Mouse (Mus musculus) ovary, postnatal 36 days (tissue): ENCODE data around the gene Acox1.

ENCODE experiments used
- DNase-seq: peaks from one replicate; pipeline ENCODE4 v3.0.0; 2022; ENCODE audit warnings: low spot score, mixed read lengths

Gene Acox1

DNA sequence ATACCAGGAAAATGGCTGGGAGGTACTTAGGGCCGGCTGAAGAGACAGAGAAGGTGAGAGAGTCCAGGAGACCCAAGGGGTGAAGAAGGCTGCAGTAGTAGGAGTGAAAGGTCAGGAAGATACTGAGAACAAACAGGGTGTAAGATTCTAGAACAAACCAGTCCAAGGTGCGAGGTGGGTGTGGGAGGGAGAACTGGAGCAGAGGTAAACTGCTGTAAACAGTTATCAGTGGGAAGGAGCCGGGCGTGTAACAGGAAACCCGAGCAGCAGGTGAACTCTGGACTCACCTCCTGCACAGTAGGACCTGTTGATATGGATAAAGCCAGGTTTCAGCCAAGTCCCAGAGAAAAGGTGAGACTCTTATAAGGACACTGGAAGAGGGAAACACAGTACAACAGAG lies 11.9 kb upstream of the Acox1 start:
- no peak for DNase-seq

DNA sequence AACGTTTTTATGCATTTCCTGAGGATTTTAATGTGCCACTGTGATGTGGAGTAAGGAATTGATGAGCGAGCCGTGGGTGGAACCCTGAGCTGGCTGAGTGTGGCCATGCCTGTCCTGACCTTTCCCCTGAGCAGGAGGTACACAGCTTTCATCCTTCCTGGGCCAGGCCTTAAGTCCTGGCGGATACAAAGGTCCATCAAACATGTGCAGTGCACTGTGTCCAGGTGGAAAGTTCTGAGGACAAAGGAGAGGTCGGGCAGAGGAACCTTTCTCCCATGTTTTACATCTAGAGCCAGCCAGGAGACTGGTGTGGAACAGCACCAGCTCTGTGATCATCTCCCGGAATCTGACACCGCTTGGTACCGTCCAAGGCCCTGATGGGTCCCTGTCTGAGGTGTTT lies 10.4 kb upstream of the Acox1 start:
- DNase-seq: no peak

DNA sequence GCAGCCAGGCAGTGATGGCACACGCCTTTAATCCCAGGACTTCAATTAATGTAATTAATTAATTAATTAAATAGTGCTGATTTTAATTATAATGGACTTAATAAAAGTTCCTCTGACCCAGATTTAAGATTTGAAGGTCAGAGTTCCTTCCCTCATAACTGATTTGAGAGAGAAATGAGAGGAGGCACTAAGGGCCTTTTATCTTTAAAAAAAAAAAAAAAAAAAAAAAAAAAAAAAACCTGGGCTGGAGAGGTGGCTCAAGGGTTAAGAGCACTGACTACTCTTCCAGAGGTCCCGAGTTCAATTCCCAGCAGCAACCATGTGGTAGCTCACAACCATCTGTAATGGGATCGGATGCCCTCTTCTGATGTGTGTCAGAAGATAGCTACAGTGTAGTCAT lies 9.8 kb upstream of the Acox1 start:
- no peak for DNase-seq

DNA sequence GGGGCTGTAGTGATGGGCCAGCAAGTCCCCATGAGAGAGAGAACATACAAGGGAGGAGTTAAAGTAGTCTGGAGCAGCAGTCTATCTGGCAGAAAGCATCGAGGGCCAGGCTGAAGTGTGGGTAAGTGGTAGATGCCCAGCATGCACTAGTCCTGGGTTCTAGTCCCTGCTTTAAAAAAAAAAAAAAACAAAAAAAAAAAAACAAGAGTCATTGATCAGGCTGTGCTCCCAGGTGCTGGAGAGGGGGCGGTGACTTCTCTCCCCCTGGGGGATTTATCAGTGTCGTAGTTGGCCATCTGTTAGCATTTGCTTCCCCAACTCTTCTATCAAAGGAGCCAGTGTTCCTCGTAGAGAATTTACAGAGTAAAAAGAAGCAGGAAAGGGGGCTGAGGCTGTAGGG lies 7.8 kb upstream of the Acox1 start:
- no peak for DNase-seq

DNA sequence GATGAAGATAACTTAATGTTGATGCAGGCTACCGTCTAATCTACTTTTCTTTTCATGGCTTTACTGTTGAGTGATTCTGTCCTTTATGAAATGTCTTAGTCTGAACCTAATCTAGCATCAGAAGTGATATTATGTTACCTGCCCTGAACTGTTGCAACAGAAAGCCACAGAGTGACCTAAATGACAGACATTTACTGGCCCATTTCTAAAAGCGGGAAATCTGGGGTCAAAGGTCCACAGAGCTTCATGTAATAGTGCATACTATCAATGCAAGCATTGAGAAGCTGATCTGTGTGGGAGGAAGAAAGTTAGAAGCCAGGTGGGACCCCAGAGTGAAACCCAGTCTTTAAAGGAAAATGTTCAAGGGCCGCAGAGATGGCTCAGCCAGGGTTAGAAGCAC lies 4.3 kb upstream of the Acox1 start:
- DNase-seq: no peak

DNA sequence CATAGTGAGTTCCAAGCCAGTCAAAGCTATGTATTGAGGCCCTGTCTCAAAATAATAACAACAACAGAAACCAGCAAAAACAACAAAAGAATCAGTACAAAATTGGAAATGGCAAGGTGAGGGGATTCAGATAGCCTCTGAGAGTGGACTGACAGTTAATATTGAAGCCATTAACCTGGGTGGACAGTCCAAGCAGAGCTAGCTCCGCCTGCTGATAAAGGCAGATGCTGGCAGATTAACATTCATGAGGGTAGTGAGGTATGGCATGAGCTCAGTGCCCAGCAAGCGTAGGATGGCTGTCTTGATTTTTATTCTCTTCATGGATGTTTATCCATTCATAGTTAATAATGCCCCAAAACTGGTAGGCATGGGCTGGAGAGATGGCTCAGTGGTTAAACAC lies 2.3 kb upstream of the Acox1 start:
- no peak for DNase-seq

DNA sequence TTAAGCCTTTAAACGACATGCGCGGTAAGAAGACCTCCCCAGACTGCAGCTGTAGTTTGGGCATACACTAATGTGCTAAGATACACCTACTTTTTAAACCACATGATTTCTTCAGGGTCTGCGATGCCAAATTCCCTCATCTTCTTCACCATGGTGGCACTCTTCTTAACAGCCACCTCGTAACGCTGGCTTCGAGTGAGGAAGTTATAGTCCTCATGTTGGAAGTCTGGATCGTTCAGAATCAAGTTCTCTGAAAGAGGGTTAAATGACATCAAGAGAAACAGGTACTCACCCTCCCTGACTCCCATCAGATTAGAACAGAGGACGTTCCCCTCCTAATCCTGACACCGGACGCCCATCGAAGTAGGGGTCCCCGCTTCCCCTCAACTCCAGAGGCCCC lies 713 bp downstream of the Acox1 start:
- no peak for DNase-seq

DNA sequence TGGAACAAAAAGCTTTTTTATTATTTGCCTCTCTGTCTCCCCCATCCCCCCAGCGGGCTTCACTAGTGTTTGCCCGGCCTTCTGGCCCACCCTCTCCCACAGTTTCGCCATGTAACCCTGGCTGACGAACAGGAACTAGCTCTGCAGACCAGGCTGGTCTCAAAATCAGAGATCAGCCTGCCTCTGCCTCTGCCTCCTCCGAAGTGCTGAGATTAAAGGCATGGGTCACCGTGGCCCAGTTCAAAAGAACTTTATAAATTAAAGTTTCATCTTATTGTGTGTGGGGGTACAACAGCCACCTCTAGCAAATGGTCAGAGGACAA lies 1.3 kb downstream of the Acox1 start:
- no peak for DNase-seq

DNA sequence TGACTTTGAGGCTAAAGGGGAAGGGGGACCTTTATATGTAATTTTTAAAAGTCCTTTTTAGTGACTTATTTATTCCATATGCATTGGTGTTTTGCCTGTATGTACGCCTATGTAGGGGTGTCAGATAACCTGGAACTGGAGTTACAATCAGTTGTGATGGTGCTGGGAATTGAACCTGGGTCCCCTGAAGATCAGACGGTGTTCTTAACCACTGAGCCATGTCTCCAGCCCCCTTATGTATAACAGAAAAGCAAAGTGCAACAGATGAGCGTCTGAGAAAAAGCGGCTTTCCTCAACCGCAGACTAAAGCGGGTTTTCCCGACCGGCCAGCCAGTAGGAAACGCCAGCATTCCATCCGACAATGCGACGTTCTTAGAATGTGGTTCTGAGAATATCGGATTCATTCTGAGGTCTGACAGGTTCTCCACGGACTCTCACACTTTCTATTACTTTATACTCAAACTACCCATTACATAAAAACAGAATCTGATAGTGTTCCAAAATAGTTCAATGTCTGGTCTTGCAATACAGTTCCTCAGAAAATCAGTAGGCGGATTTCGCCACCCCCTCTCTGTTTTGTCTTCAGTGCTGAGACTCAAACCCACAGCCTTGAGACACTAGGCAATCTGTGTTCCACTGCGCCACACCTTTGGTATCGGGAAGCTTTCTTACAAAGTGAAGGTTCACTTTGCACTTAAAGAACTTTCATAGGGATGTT lies 1.8 kb downstream of the Acox1 start:
- no peak for DNase-seq

DNA sequence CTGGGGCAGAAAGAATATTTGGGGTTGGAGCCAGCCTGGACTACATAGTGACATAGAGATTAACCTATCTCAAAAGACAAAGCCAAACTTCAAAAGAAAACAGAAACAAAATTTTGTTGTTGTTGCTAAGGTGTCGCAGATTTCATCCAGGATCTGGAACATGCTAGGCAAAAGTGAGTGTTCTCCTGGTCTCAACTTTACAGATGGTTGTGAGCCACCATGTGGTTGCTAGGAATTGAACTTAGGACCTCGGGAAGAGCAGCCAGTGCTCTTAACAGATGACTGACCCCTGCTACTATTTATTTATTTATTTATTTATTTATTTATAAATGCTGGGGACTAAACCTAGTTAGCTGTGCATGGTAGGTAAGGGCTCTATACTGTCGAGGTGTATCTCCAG lies 2.5 kb downstream of the Acox1 start:
- DNase-seq: no peak

DNA sequence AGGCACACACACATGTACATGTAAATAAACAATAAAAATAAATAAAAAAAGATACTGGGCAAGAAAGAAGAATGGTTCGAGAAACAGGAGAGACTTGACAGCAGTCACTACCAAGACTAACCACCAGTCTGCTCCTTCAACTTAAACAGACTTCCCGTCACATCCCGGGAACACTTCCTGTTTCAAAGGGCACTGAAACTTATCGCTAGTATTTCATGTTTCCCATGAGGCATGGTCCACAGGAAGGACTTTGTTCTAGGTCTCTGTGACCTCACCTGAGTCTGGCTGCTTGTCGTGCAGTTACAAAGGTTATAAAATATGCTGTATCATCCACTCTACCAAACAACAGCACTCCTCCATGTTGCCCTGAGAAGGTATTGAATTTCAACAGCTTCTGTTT lies 3.6 kb downstream of the Acox1 start:
- no peak for DNase-seq

DNA sequence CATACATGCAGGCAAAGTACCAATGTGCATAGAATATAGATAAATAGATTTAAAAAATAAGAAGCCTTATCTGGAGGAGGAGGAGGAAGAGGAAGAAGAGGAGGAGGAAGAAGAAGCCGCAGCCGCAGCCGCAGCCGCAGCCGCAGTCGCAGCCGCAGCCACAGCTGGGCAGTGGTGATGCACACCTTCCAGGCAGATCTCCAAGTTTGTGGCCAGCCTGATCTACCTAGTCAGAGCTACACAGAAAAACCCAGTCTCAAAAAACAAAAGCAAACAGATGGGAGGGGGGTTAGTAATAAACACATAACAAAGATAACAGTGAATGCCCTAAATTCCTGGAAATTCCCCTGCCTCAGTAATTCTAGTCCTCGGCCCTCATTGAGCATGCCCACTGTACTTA lies 4.2 kb downstream of the Acox1 start:
- DNase-seq: no peak

DNA sequence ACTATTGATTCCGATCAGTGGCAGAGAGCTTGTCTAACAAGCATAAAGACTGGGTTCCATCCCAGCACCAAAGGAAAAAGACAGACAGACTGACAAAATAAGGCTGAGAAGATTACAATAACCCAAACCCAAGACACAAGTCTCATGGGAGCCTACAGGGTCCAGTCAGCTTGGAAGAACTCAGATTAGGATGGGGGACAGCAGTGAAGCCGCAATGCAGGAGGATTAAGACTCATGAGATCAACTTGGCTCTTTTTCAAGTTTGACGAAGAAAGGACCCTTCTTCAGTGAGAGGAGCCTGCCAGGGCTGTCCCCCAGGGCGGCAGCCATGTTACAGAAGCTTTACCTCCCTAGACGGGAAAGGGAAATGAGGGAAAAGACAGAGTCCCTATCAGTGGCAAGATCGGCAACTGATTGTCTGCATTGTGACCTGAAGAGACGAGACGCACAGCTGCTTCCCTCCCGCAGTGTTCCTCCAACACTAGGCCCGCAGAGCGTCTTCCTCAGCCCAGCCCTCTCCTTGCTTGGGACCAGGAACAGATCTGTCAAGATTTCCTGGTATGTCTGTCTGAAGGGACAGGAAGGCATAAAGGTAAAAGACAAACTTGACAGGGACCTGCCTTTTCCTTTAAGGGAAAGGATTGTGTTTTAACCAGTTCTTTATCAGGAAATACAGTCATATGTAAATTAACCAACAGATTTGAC lies 11.5 kb downstream of the Acox1 start:
- no peak for DNase-seq

DNA sequence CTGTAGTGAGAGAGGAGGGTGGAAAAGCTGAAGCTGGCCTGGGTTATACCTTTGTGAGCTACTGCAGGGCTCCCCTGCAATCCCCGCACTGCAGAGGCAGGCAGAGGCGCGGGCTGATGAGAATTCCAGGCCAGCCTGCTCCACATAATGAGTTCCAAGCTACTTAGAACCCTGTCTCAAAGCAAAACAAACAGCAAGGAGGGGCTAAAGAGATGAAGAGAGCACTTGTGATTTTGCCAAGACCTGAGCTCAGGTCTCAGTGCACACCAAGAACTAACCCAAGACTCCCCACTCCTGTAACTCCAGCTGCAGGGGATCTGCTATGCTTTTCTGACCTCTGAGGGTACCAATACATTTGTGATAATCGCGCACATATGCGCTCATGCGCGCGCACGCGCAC lies 12.5 kb downstream of the Acox1 start:
- no peak for DNase-seq

DNA sequence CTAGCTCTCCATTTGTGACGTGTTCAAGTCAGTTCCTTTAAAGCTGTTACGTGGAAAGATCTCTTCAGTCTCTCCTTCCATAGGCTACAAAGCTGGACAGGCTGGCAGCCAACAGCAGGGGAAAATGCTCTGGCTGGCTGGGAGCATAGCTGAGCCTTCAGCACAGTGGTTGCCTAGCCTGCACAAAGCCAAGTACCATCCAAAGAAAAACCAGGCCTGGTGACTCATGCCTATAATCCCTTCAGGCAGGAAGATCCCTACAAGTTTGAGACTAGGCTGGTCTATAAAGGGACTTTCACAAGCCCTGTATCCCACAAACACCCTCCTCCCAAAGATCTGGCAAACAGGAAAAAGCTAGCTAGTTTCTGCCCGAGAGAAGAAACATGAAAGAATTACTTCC lies 13.0 kb downstream of the Acox1 start:
- DNase-seq: no peak

DNA sequence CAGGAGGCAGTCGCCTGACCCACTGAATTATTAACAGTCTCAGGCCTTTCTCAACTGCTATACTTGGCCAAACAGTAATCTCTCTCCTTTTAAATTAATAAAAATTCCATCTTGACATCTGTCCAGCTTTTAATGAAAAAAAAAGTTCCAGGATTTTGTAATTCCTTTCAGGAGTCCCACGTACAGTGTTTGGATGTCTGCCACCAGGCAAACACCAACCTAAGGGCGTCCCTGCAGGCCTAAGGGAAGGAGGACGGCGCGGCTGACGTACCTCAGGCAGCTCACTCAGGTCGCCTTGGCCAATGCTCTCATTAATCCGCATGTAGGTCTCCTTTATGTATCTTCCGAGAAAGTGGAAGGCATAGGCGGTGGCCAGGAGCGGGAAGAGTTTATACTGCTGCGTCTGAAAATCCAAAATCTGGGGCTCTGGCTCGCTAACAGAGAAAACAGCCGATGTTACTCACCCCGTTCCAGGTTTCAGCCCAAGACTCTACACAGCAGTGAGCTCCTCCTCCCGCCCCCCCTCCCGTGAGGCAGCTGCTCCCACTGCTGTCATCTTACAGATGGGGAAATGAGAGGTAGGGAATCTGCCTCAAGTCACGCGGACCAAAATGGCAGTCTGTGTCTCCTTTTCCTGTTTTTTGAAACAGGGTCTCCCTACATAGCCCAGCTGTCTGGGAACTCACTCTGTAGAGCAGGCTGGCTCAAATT lies 20.3 kb downstream of the Acox1 start:
- DNase-seq: no peak

DNA sequence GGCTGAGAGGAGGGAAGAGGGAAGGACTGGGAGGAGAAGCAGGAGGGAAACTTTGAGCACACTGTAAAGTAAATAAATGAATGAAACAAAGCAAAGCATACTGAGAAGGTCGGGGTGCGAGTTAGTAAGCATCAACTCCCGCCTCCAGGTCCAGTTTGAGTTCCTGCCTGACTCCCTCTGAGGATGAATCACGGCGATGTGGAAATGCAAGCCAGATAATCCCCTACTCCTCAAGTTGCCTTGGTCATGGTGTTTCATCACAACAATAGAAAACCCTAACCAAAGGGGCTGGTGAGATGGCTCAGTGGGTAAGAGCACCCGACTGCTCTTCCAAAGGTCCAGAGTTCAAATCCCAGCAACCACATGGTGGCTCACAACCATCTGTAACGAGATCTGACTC lies 22.8 kb downstream of the Acox1 start:
- DNase-seq: no peak

DNA sequence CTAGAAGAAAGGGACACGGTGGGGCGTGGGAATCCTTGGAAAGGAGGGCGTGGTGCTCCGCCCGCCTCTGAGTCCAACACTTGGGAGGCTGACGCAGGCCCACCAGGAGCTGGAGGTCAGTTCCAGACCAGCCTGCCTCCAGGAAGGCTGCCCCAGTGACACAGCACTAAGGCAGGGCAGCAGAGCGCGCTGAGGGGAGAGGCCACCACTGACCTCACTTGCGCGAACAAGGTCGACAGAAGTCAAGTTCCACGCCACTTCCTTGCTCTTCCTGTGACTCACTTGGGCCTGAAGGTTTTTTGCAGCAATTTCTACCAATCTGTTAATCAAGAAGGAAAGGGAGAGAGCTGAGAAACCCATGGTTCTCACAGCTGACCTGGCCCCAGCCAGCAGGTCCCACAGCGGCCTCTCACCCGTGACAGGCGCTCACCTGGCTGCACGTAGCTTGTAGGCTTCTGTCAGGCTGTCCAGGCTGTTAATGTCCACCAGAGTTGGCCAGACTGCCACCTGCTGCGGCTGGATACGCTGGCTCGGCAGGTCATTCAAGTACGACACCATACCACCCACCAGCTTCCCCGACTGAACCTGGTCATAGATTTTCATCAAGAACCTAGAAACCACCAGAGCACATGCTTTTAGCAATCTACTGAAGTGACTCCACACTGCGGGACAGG lies 23.9 kb downstream of the Acox1 start:
- DNase-seq: no peak

DNA sequence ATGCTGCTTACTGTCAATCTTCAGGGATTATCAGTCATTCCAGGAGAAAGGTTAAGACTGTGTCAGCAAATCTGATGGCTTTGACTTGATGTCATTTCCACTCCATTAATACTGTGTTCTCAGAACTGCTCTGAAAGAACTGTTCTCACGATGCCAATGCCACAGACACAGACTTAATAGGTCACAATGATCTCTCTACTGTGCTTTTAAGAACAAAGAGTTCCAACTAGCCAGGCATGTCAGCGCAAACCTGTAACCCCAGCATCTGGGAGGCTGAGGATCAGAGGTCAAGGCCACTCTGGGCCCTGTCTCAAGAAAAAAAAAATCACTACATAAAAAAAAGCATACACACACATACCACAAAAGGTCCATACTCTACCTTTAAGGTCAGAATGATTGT lies 26.9 kb downstream of the Acox1 start:
- no peak for DNase-seq

DNA sequence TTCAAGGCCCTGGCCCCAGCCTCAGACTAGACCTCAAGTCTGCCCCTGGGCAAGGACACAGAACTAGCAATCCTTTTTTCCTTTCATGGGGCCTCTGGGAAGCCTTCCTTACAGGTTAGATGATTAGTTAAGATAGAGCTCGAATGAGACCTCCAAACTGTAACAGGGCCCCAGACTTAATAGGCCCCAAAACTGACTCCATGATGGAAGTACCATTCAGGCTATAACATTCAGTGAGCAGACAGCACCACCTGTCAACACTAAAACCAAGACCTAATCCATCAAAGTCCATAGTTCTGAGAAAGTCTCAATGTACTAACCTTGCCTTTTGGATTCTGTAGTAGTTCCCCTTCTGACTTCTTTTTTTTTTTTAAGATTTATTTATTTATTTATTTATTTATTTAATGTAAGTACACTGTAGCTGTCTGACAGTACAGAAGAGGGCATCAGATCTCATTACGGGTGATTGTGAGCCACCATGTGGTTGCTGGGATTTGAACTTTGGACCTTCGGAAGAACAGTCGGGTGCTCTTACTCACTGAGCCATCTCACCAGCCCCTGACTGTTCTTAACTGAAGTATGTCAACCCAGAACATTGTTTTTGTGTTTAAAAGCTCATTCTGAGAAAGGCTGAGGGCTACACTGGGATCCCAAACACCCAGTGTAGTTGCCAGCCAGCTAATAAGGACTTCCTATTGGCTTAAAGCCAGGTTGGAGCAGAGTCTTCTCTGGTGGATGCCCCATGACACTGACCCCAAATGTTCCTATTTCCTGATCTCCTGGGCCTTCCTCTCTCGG lies 28.6 kb downstream of the Acox1 start:
- no peak for DNase-seq

DNA sequence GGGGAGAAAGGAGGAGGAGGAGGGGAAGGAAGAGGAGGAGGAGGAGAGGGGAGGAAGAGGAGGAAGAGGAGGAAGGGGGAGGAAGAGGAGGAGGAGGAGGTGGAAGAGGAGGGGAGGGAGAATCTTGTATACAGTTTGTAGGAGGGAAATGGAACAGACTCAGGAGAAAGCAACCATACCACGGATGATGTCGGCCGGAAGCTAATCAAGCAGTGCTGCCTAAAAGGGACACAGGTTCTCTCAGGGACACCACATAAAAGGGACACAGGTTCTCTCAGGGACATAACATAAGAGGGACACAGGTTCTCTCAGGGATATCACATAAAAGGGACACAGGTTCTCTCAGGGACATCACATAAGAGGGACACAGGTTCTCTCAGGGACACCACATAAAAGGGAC lies 29.6 kb downstream of the Acox1 start:
- DNase-seq: no peak

DNA sequence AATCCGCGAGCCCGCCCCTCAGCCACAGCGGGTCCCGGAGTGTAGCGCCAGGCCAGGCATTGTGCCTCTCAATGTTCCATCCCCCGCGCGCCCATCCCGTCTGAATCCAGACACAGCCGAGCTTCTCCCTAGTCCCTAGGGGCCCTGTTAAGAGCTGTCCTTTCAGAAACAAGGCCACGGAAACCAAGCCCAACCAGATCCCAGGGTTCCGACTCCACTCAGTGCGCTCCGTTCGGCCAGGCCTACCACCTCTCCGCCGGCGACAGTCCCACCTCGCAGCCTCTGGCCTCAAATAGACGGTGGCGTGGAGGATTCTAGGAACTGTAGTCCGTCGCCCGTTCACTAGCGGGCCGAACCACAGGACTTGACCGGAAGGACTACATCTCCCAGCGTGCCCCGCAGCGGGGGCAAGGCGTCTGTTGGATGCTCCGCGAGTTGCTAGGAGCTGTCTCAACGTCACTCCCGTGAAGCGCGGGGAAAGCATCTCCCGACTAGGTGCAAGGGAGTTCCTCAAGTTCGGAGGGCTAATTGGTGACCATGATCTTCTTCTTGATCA lies 30.9 kb downstream of the Acox1 start, which contains the start of gene Fbf1:
Gene Fbf1 (minus strand): TSS at position 283 of the 556 bp plus-strand sequence.
- DNase-seq: peak; percentile 92
